ENCODE assay signal across 10 mouse cellular contexts in genomic region chr9:44135731-44136411, GRCm38 (mm10). TPM values are rescaled to one million over a fixed set of nuclear protein-coding genes. Genes with fewer than 3 reads are reported as not detected.
DNase-seq lines count a peak whose midpoint lies in the region; ATAC-seq lines count a peak whose summit lies in the region.
"Had no signal": no experiment of that assay in that cellular context is flagged by ENCODE, and none has a peak within 500 bp of the region (broad histone marks: within the 10 kb centered on the region; RNA-seq: fewer than 3 reads in every experiment).

No protein-coding gene starts in this region.

- H3K36me3 ChIP-seq in heart, embryonic 10.5 days = peaks cover 43% of the 10 kb centered on the region
- no peaks in the 10 kb centered on the region; the same call in 1 of the 2 replicates for H3K36me3 ChIP-seq in forebrain, embryonic 16.5 days (ENCODE audit: control insufficient read depth, insufficient read depth)
- no peaks in the 10 kb centered on the region for H3K36me3 ChIP-seq in lung, embryonic 16.5 days (ENCODE audit: control insufficient read depth, insufficient read depth, low read length)

- peak overlapping the region; percentile 91 for H3K27ac ChIP-seq in heart, embryonic 10.5 days
- H3K27ac ChIP-seq in forebrain, embryonic 16.5 days (ENCODE audit: low read length) = no peak overlapping the region
- H3K27ac ChIP-seq in lung, embryonic 16.5 days (ENCODE audit: low read length) = peak overlapping the region; percentile 93

- DNase-seq in heart, embryonic 10.5 days (ENCODE audit: low spot score) = no peak
- DNase-seq in heart, adult 8-10 months (ENCODE audit: low spot score) = no peak
- DNase-seq in Muller cell, postnatal 12 days (ENCODE audit: inconsistent ontology term) = peak; percentile 78
- DNase-seq in layer of hippocampus, adult 9-11 months = no peak
- DNase-seq in T-cell, adult 2 months (ENCODE audit: low spot score) = no peak
- no peak for DNase-seq in adrenal gland, adult (ENCODE audit: inconsistent age in 2 of 2, low spot score in 1 of 2)

- no peak overlapping the region; the same call in 1 of the 2 replicates for H3K9ac ChIP-seq in forebrain, embryonic 16.5 days (replicated peaks; ENCODE audit: low read depth, low read length)
- H3K9ac ChIP-seq in lung, embryonic 16.5 days (ENCODE audit: low read length) = peak overlapping the region; percentile 72

- peak; percentile 14; the same call in 1 of the 2 replicates for ATAC-seq in forebrain, embryonic 16.5 days
- ATAC-seq in lung, embryonic 16.5 days (ENCODE audit: low read depth) = 0 out of 2 replicates have a peak, but pooled peaks have one; percentile 10

- peak overlapping the region; percentile 83 for H3K4me3 ChIP-seq in heart, embryonic 10.5 days
- peak overlapping the region; percentile 39 for H3K4me3 ChIP-seq in forebrain, embryonic 16.5 days (replicated peaks; ENCODE audit: low read length)
- peak overlapping the region; percentile 68 for H3K4me3 ChIP-seq in lung, embryonic 16.5 days (ENCODE audit: low read length)

- H3K9me3 ChIP-seq in heart, embryonic 10.5 days = no peaks in the 10 kb centered on the region
- no peaks in the 10 kb centered on the region for H3K9me3 ChIP-seq in forebrain, embryonic 16.5 days (ENCODE audit: control insufficient read depth, low read length)
- H3K9me3 ChIP-seq in lung, embryonic 16.5 days (ENCODE audit: control insufficient read depth, low read length) = no peaks in the 10 kb centered on the region

- H3K4me1 ChIP-seq in heart, embryonic 10.5 days = peaks cover 64% of the 10 kb centered on the region
- H3K4me1 ChIP-seq in forebrain, embryonic 16.5 days (replicated peaks; ENCODE audit: control insufficient read depth, insufficient read depth, low read length) = peaks cover 23% of the 10 kb centered on the region
- H3K4me1 ChIP-seq in lung, embryonic 16.5 days (replicated peaks; ENCODE audit: control insufficient read depth, insufficient read depth, low read length) = peaks cover 33% of the 10 kb centered on the region

- peak overlapping the region; percentile 75 for H3K4me2 ChIP-seq in forebrain, embryonic 16.5 days (ENCODE audit: low read length)
- H3K4me2 ChIP-seq in lung, embryonic 16.5 days (ENCODE audit: low read depth, low read length) = peak overlapping the region; percentile 76

- 37% methylated on average over 7 of the region's 7 CpGs for WGBS in heart, embryonic 10.5 days
- 46% methylated on average over 7 of the region's 7 CpGs for WGBS in forebrain, embryonic 16.5 days
- 17% methylated on average over 7 of the region's 7 CpGs for WGBS in lung, embryonic 16.5 days

- H3K27me3 ChIP-seq in heart, embryonic 10.5 days (ENCODE audit: insufficient read depth, poor library complexity, severe bottlenecking) = peaks cover 58% of the 10 kb centered on the region
- H3K27me3 ChIP-seq in forebrain, embryonic 16.5 days (replicated peaks; ENCODE audit: control insufficient read depth, insufficient read depth, low read length) = 0 out of 2 replicates have a peak, but pooled peaks cover 5% of the 10 kb centered on the region
- H3K27me3 ChIP-seq in lung, embryonic 16.5 days (ENCODE audit: control insufficient read depth, insufficient read depth, low read depth, low read length) = peaks cover 7% of the 10 kb centered on the region

RNA-seq across cellular contexts. Expression of gene Mcam, which starts 1.6 kb away (rescaled TPM):
- polyA plus RNA-seq in heart, embryonic 10.5 days (2016; fragmentation: Nextera tagmentation; extraction: Ambion mirVana) = 34.6 and 67.0 TPM in 2 replicates
- 10 to 100 TPM; 20.5 to 35.2 (median 28.1) TPM for total RNA-seq in heart, adult 8-10 months (2022)
- 12.9 and 15.0 TPM in 2 replicates for polyA plus RNA-seq in forebrain, embryonic 16.5 days (2015; fragmentation: Nextera tagmentation; extraction: Ambion mirVana)
- 99.1 and 104 TPM in 2 replicates for polyA plus RNA-seq in lung, embryonic 16.5 days (2015; fragmentation: Nextera tagmentation; extraction: Ambion mirVana)

RNA-seq across cellular contexts. Expression of gene Rnf26, which starts 22.6 kb away (rescaled TPM):
- 53.6 and 55.8 TPM in 2 replicates for polyA plus RNA-seq in heart, embryonic 10.5 days (2016; fragmentation: Nextera tagmentation; extraction: Ambion mirVana)
- total RNA-seq in heart, adult 8-10 months (2022) = 1 to 10 TPM; 5.2 to 7.0 (median 6.4) TPM
- polyA plus RNA-seq in forebrain, embryonic 16.5 days (2015; fragmentation: Nextera tagmentation; extraction: Ambion mirVana) = 33.4 and 43.2 TPM in 2 replicates
- polyA plus RNA-seq in lung, embryonic 16.5 days (2015; fragmentation: Nextera tagmentation; extraction: Ambion mirVana) = 60.1 and 63.8 TPM in 2 replicates

RNA-seq across cellular contexts. Expression of gene Gm49380, which starts 22.6 kb away (rescaled TPM):
- 0.07 and 0.18 TPM in 2 replicates for polyA plus RNA-seq in heart, embryonic 10.5 days (2016; fragmentation: Nextera tagmentation; extraction: Ambion mirVana)
- total RNA-seq in heart, adult 8-10 months (2022) = under 1 TPM; 0.11 to 0.47 (median 0.30) TPM
- 0.15 and 0.16 TPM in 2 replicates for polyA plus RNA-seq in forebrain, embryonic 16.5 days (2015; fragmentation: Nextera tagmentation; extraction: Ambion mirVana)
- polyA plus RNA-seq in lung, embryonic 16.5 days (2015; fragmentation: Nextera tagmentation; extraction: Ambion mirVana) = 0.13 and 0.14 TPM in 2 replicates
- total RNA-seq: CH12.LX had no signal
- polyA plus RNA-seq: large intestine, adult 2 months had no signal

RNA-seq across cellular contexts. Expression of gene C1qtnf5, which starts 28.8 kb away (rescaled TPM):
- 0.50 TPM in 1 of 2 replicates, not detected in the other for polyA plus RNA-seq in heart, embryonic 10.5 days (2016; fragmentation: Nextera tagmentation; extraction: Ambion mirVana)
- total RNA-seq in heart, adult 8-10 months (2022) = 10 to 100 TPM in 1 of 4 experiments, 1 to 10 TPM in 3; 7.6 to 12.9 (median 8.9) TPM
- polyA plus RNA-seq in forebrain, embryonic 16.5 days (2015; fragmentation: Nextera tagmentation; extraction: Ambion mirVana) = 2.3 and 2.7 TPM in 2 replicates
- 5.4 and 5.6 TPM in 2 replicates for polyA plus RNA-seq in lung, embryonic 16.5 days (2015; fragmentation: Nextera tagmentation; extraction: Ambion mirVana)
- total RNA-seq: CH12.LX had no signal

RNA-seq across cellular contexts. Expression of gene Mfrp, which starts 34.3 kb away (rescaled TPM):
- polyA plus RNA-seq in heart, embryonic 10.5 days (2016; fragmentation: Nextera tagmentation; extraction: Ambion mirVana) = 0.21 TPM in 1 of 2 replicates, not detected in the other
- total RNA-seq in heart, adult 8-10 months (2022) = not detected
- 0.12 TPM in 1 of 2 replicates, not detected in the other for polyA plus RNA-seq in forebrain, embryonic 16.5 days (2015; fragmentation: Nextera tagmentation; extraction: Ambion mirVana)
- 0.20 and 0.21 TPM in 2 replicates for polyA plus RNA-seq in lung, embryonic 16.5 days (2015; fragmentation: Nextera tagmentation; extraction: Ambion mirVana)
- total RNA-seq: CH12.LX had no signal
- polyA plus RNA-seq: large intestine, adult 2 months had no signal
